Mouse (Mus musculus) retina, embryonic 14.5 days (tissue): ENCODE results near the gene Hepacam.

Experiments used
- DNase-seq: peaks from one replicate; pipeline ENCODE4 v3.0.0-alpha.2; 2015; ENCODE audit warnings: low spot score

The Hepacam gene

GRCm38 (mm10) chr9:37384284-37385182 is 17.4 kb downstream of the Hepacam start:
- peak; percentile 64 for DNase-seq

DNA sequence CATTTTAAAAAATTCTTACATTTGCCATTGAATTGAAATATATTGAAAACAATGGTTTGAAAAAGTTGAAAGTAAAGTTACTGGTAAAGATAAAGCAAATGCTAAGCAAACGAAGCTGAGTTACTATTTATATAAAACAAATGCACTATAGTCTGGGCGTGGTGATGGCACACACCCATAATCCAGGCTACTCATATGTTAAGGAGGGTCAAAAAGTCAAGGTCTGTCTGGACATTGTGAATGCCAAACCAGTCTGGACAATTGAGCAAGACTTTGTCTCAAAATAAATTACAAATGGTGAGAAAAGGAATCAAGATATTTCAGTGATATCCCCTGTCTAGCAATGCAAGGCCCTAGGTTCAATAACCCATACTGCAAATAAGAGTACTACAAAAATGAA is 23.7 kb downstream of the Hepacam start:
- DNase-seq, result no peak

GRCm38 (mm10) chr9:37392071-37392470 is 24.9 kb downstream of the Hepacam start:
- no peak for DNase-seq

GRCm38 (mm10) chr9:37393482-37394131 is 26.5 kb downstream of the Hepacam start:
- no peak for DNase-seq

- DNase-seq, result no peak
Observed at GRCm38 (mm10) chr9:37400585-37400984, 33.4 kb downstream of the Hepacam start.

DNA sequence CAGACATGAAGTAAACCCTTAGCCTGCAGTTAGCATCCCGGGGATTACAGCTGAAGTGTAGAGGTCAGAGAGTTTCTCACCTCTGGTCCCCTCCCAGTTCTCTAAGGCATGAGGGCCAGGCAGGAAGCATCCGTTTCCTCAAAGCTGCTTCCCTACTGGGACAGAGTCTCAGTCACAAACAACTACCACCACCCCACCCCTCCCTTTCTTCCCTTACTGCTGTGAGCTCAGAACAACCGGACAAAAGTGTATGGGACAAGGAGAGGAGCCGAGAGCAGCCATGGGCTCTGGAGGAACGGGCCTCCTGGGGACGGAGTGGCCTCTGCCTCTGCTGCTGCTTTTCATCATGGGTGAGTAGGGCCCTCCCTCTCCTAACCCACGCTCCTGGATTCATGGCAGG is 34.7 kb downstream of the Hepacam start, which contains the start of gene Robo4:
Robo4 (plus strand) TSS at position 96 of the 400 bp plus-strand sequence.
- DNase-seq, result no peak

GRCm38 (mm10) chr9:37402501-37402900 is 35.4 kb downstream of the Hepacam start:
- no peak for DNase-seq

DNA sequence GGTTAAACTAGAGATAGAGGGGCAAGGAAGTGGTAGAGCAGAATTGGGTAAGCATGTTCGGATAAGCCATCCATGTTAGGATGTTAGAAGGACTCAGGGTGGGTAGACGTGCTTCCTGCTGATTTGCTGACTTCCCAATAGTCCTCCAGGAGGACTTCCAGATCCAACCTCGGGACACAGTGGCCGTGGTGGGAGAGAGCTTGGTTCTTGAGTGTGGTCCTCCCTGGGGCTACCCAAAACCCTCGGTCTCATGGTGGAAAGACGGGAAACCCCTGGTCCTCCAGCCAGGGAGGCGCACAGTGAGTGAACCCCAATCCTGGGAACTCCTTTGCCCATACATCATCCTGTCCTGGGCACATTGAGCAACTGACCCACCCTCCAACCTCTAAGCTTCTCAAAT is 35.9 kb downstream of the Hepacam start:
- no peak for DNase-seq

- DNase-seq, result peak; percentile 70
Observed at GRCm38 (mm10) chr9:37406372-37406771, 39.2 kb downstream of the Hepacam start.

DNA sequence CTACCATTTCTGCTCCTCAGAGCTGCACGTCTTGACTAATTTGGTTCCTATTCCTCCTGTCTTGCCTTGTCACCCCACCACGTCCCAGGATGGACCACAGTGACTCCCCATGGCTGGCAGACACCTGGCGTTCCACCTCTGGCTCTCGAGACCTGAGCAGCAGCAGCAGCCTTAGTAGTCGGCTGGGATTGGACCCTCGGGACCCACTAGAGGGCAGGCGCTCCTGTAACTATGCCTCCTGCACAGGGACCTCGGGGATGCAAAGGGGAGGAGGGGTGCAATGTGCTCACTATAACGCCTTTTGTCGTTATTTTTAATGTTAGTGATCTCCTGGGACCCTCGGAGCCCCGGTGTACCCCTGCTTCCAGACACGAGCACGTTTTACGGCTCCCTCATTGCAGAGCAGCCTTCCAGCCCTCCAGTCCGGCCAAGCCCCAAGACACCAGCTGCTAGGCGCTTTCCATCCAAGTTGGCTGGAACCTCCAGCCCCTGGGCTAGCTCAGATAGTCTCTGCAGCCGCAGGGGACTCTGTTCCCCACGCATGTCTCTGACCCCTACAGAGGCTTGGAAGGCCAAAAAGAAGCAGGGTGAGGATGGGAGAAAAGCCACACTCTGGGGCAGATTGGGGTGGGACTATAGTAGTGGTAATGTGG is 40.8 kb downstream of the Hepacam start:
- DNase-seq, result peak; percentile 61

- no peak for DNase-seq
Observed at GRCm38 (mm10) chr9:37409698-37410445, 42.7 kb downstream of the Hepacam start.

GRCm38 (mm10) chr9:37412989-37413388 is 45.8 kb downstream of the Hepacam start:
- DNase-seq, result no peak

DNA sequence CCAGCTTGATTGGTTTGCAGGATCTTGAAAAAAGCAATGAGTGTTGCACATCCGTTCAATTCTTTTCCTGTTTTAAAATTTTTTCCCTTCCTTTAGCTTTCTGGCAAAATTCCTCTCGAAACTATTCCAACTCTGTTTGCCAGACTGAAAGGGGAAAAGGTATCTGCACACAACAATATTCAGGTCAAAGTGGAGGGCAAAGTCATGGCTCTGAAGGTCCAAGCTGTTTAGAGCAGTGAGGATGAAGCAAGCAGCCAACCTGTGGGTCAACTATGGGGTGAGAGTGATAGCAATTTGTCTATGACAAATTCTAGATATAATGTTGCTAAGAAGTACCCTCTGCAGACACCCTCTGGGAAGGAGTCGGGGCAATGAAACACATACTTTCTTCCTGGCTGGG is 47.5 kb downstream of the Hepacam start:
- no peak for DNase-seq

DNA sequence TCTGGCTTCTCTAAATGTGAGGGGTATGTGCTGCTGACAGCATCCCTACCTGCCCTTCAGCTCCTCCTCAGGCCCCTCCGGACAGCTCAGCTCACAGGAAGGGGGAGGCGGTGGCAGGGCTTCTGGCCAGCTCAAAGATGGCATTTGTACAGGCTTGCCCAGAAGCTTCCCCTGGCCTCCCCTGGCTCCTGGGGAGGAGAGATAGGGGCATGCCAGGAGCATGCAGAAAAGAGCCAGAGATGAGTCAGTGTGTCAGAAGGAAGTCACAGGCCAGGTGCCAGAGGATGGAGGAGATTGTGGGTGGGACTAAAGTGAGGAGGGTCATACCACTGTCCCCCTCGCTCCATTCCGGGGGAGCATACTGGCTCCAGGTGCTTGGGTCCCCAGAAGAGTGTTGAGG is 51.6 kb downstream of the Hepacam start:
- no peak for DNase-seq

DNA sequence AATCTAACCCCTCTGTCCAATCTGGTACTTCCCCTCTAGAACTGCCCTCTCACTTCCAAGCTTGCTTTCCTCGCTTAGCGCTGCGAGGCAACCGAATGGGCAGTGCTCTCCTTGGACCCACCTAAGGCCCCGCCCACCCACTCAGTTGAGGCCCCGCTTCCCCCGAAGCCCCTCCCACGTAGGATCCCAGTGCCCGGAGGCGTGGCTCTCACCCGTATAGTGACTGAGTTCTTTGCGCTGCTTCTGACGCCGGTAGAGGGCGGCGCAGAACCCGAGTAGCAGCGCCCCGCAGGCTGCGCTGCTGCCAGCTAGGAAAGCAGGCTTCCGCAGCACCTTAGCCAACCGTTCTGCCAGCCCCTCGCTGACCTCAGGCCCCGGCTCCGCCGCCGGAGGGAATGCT is 53.5 kb downstream of the Hepacam start:
- DNase-seq, result peak; percentile 90

DNA sequence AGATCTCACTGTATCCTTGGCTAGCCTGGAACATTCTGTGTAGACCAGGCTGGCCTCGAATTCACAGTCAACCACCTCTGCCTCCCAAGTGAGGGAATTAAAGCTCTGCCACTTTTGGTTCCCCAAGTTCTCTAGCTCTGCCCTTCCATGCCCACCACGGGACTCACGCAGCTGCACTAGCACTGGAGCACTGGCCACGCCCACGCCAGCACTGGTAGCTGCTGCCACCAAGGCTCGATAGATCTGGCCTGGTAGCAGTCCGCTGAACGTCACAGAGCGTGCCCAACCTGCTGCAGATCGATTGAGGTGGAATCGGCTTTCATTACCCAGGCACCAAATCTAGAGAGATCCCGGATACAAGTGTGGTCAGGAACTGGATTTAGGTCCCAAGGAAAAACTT is 54.1 kb downstream of the Hepacam start:
- DNase-seq, result no peak

- no peak for DNase-seq
Observed at GRCm38 (mm10) chr9:37429326-37429725, 62.2 kb downstream of the Hepacam start.

GRCm38 (mm10) chr9:37430582-37430981 is 63.4 kb downstream of the Hepacam start:
- DNase-seq, result peak; percentile 96

- DNase-seq, result peak; percentile 80
Observed at GRCm38 (mm10) chr9:37432026-37432666, 65.0 kb downstream of the Hepacam start.

DNA sequence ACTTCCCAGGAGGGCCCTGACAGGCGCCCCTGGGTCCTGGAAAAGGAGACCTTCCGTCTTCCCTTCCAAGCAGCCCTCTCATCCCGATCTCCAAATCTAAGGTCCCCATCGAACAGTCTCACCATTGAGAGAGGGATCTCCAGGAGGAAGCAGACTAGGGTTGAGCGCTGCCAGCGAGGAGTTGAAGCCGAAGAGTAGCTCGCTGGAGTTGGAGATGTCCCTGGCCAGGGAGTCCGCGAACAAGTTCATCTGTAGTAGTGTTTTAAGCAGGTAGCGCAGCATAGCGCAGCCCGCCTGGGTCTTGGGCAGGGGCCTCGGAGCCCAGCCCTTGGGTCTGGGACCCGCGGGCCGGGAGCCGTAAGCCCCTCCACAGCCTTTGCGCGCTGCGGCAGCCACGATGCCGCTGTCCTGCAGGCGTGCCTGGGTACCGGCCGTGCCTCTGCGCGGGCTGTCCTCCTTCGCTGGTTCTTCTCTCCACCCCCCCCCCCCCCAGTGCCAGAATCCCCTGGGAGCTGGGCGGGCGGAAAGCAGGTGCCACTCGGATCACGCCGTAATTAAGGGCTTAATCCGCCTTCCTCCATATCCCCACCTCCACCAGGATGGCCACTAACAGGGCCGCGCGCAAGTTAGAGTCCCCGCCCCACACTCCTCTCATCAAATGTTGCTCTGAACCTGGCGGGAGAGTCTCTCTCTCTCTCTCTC is 65.7 kb downstream of the Hepacam start, which contains the start of gene Robo3:
Robo3 (minus strand) TSS at position 527 of the 702 bp plus-strand sequence.
- DNase-seq, result peak; percentile 34
